Mouse (Mus musculus): ENCODE results near the gene Gale.

- TF ChIP-seq CTCF (IDR thresholded peaks at IDR 0.05; ENCODE audit: low read depth) (no peak), EP300 (IDR thresholded peaks at IDR 0.05; ENCODE audit: low read depth) (no peak)
Observed at GRCm38 (mm10) chr4:135969070-135969750, 5.7 kb downstream of the Gale start.
